In the genomic region with DNA sequence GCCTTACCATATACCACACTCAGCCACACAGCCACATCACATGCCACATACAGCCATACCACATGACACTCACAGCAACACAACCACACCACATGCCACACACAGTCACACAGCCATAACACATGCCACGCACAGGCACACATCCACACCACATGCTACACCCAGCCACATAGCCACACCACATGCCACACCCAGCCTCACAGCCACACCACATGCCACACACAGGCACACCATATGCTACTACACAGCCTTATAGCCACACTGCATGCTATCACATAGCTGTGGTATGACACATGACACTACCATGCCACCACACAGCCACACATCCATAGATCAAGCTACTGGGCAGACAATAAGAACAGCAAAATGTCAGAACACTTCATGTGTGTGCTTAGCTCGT, we compare ENCODE assay signal across 27 mouse cellular contexts.
DNase-seq lines count a peak whose midpoint lies in the region; ATAC-seq lines count a peak whose summit lies in the region.
"Had no signal": no experiment of that assay in that cellular context is flagged by ENCODE, and none has a peak within 500 bp of the region (broad histone marks: within the 10 kb centered on the region; RNA-seq: fewer than 3 reads in every experiment).

No protein-coding gene starts in this region.

- no peak overlapping the region for H3K4me2 ChIP-seq in forebrain, embryonic 16.5 days (ENCODE audit: low read length)
- H3K4me2 ChIP-seq in forebrain, embryonic 11.5 days (ENCODE audit: low read depth, low read length, severe bottlenecking) = no peak overlapping the region
- no peak overlapping the region for H3K4me2 ChIP-seq in hindbrain, embryonic 16.5 days (ENCODE audit: low read length)
- H3K4me2 ChIP-seq in hindbrain, embryonic 11.5 days (replicated peaks; ENCODE audit: low read depth, low read length) = no peak overlapping the region
- no peak overlapping the region for H3K4me2 ChIP-seq in midbrain, embryonic 12.5 days (replicated peaks)
- no peak overlapping the region for H3K4me2 ChIP-seq in midbrain, embryonic 14.5 days (ENCODE audit: low read length)
- H3K4me2 ChIP-seq in midbrain, embryonic 16.5 days (ENCODE audit: low read length) = no peak overlapping the region
- H3K4me2 ChIP-seq: kidney, embryonic 15.5 days; limb, embryonic 13.5 days; liver, embryonic 13.5 days; neural tube, embryonic 12.5 days had no signal

- no peak overlapping the region for H3K9ac ChIP-seq in forebrain, embryonic 16.5 days (replicated peaks; ENCODE audit: low read depth, low read length)
- no peak overlapping the region for H3K9ac ChIP-seq in forebrain, embryonic 11.5 days (ENCODE audit: low read length)
- H3K9ac ChIP-seq in hindbrain, embryonic 16.5 days (ENCODE audit: low read depth, low read length) = no peak overlapping the region
- no peak overlapping the region for H3K9ac ChIP-seq in hindbrain, embryonic 11.5 days (ENCODE audit: low read depth, low read length)
- H3K9ac ChIP-seq in midbrain, embryonic 12.5 days (replicated peaks) = no peak overlapping the region
- H3K9ac ChIP-seq in midbrain, embryonic 14.5 days (replicated peaks; ENCODE audit: low read length) = no peak overlapping the region
- no peak overlapping the region for H3K9ac ChIP-seq in midbrain, embryonic 16.5 days (ENCODE audit: low read depth, low read length)
- H3K9ac ChIP-seq: kidney, embryonic 15.5 days; limb, embryonic 13.5 days; liver, embryonic 13.5 days; neural tube, embryonic 12.5 days had no signal

- H3K4me1 ChIP-seq in forebrain, embryonic 16.5 days (replicated peaks; ENCODE audit: control insufficient read depth, insufficient read depth, low read length) = peaks cover 17% of the 10 kb centered on the region
- peaks cover 13% of the 10 kb centered on the region; the same call in 1 of the 2 replicates for H3K4me1 ChIP-seq in forebrain, embryonic 11.5 days (replicated peaks; ENCODE audit: control insufficient read depth, insufficient read depth, low read length)
- H3K4me1 ChIP-seq in hindbrain, embryonic 16.5 days (ENCODE audit: control insufficient read depth, insufficient read depth, low read depth, low read length) = peaks cover 2% of the 10 kb centered on the region
- peaks cover 2% of the 10 kb centered on the region; the same call in 1 of the 2 replicates for H3K4me1 ChIP-seq in hindbrain, embryonic 11.5 days (replicated peaks; ENCODE audit: control insufficient read depth, insufficient read depth, low read length)
- H3K4me1 ChIP-seq in midbrain, embryonic 12.5 days = peaks cover 10% of the 10 kb centered on the region; the same call in 1 of the 2 replicates
- H3K4me1 ChIP-seq in midbrain, embryonic 14.5 days (ENCODE audit: control insufficient read depth, insufficient read depth, low read length) = peaks cover 4% of the 10 kb centered on the region; the same call in 1 of the 2 replicates
- H3K4me1 ChIP-seq in midbrain, embryonic 16.5 days (ENCODE audit: control insufficient read depth, insufficient read depth, low read length) = peaks cover 10% of the 10 kb centered on the region; the same call in 1 of the 2 replicates
- H3K4me1 ChIP-seq: limb, embryonic 13.5 days; liver, embryonic 13.5 days had no signal

- no peak overlapping the region for H3K27ac ChIP-seq in forebrain, embryonic 16.5 days (ENCODE audit: low read length)
- H3K27ac ChIP-seq in forebrain, embryonic 11.5 days (ENCODE audit: low read depth, low read length) = no peak overlapping the region
- H3K27ac ChIP-seq in hindbrain, embryonic 16.5 days (ENCODE audit: low read depth, low read length) = no peak overlapping the region
- H3K27ac ChIP-seq in hindbrain, embryonic 11.5 days (ENCODE audit: low read depth, low read length) = no peak overlapping the region
- H3K27ac ChIP-seq in midbrain, embryonic 12.5 days (replicated peaks) = no peak overlapping the region
- no peak overlapping the region for H3K27ac ChIP-seq in midbrain, embryonic 14.5 days (replicated peaks; ENCODE audit: low read depth, low read length)
- H3K27ac ChIP-seq in midbrain, embryonic 16.5 days (ENCODE audit: low read length) = no peak overlapping the region
- H3K27ac ChIP-seq: heart, embryonic 10.5 days; kidney, embryonic 15.5 days; limb, embryonic 13.5 days; liver, embryonic 13.5 days; neural tube, embryonic 12.5 days had no signal

- WGBS in forebrain, embryonic 16.5 days = 85% methylated on average over 2 of the region's 2 CpGs
- WGBS in forebrain, embryonic 11.5 days = 88% methylated on average over 2 of the region's 2 CpGs
- WGBS in hindbrain, embryonic 16.5 days = 93% methylated on average over 2 of the region's 2 CpGs
- 82% methylated on average over 2 of the region's 2 CpGs for WGBS in hindbrain, embryonic 11.5 days
- WGBS in midbrain, embryonic 12.5 days = 90% methylated on average over 2 of the region's 2 CpGs
- WGBS in midbrain, embryonic 14.5 days = 89% methylated on average over 2 of the region's 2 CpGs
- 86% methylated on average over 2 of the region's 2 CpGs for WGBS in midbrain, embryonic 16.5 days

- no peaks in the 10 kb centered on the region for H3K36me3 ChIP-seq in forebrain, embryonic 16.5 days (ENCODE audit: control insufficient read depth, insufficient read depth)
- H3K36me3 ChIP-seq in forebrain, embryonic 11.5 days (ENCODE audit: control insufficient read depth, insufficient read depth, low read length) = no peaks in the 10 kb centered on the region
- no peaks in the 10 kb centered on the region for H3K36me3 ChIP-seq in hindbrain, embryonic 16.5 days (ENCODE audit: control insufficient read depth, insufficient read depth, low read length)
- no peaks in the 10 kb centered on the region for H3K36me3 ChIP-seq in hindbrain, embryonic 11.5 days (ENCODE audit: control insufficient read depth, insufficient read depth, low read length)
- H3K36me3 ChIP-seq in midbrain, embryonic 12.5 days = no peaks in the 10 kb centered on the region
- no peaks in the 10 kb centered on the region for H3K36me3 ChIP-seq in midbrain, embryonic 14.5 days (ENCODE audit: control insufficient read depth, insufficient read depth, low read length)
- no peaks in the 10 kb centered on the region for H3K36me3 ChIP-seq in midbrain, embryonic 16.5 days (ENCODE audit: control insufficient read depth, insufficient read depth, low read length)
- H3K36me3 ChIP-seq: heart, embryonic 10.5 days; kidney, embryonic 15.5 days; limb, embryonic 13.5 days; liver, embryonic 13.5 days; neural tube, embryonic 12.5 days had no signal

- ATAC-seq in forebrain, embryonic 16.5 days = 0 out of 2 replicates have a peak, but pooled peaks have one; percentile 14
- no peak for ATAC-seq in forebrain, embryonic 11.5 days (replicated peaks; ENCODE audit: low FRiP score)
- peak; percentile 29 for ATAC-seq in hindbrain, embryonic 16.5 days
- ATAC-seq in hindbrain, embryonic 11.5 days (ENCODE audit: low FRiP score) = no peak
- 0 out of 2 replicates have a peak, but pooled peaks have one; percentile 6 for ATAC-seq in midbrain, embryonic 12.5 days (ENCODE audit: low FRiP score, low read depth)
- no peak; the same call in 1 of the 2 replicates for ATAC-seq in midbrain, embryonic 14.5 days (ENCODE audit: low FRiP score, low TSS enrichment)
- peak; percentile 62 for ATAC-seq in midbrain, embryonic 16.5 days
- ATAC-seq: lung, postnatal 0 days had no signal

- DNase-seq in forebrain, embryonic 11.5 days (ENCODE audit: low spot score) = no peak
- no peak for DNase-seq in hindbrain, embryonic 11.5 days (ENCODE audit: low spot score)
- DNase-seq in midbrain, embryonic 14.5 days = no peak
- DNase-seq in ovary, postnatal 10 days (ENCODE audit: low spot score) = no peak
- DNase-seq: B cell, adult 2 months; embryo, embryonic 11 days; gastrocnemius, postnatal 25 days; heart, adult 11 months; heart, postnatal 4 days; kidney, adult 18-20 months; kidney, postnatal 4 days; liver, embryonic 13.5 days; lung, adult 18-20 months; lung, postnatal 4 days; right cerebral cortex, postnatal 4 days; thymus, postnatal 14 days had no signal

- H3K27me3 ChIP-seq in forebrain, embryonic 16.5 days (replicated peaks; ENCODE audit: control insufficient read depth, insufficient read depth, low read length) = no peaks in the 10 kb centered on the region
- H3K27me3 ChIP-seq in forebrain, embryonic 11.5 days (ENCODE audit: control insufficient read depth, insufficient read depth, low read length) = no peaks in the 10 kb centered on the region
- no peaks in the 10 kb centered on the region for H3K27me3 ChIP-seq in hindbrain, embryonic 16.5 days (replicated peaks; ENCODE audit: control insufficient read depth, insufficient read depth, low read length)
- H3K27me3 ChIP-seq in hindbrain, embryonic 11.5 days (ENCODE audit: control insufficient read depth, insufficient read depth, low read length) = no peaks in the 10 kb centered on the region
- H3K27me3 ChIP-seq in midbrain, embryonic 12.5 days = no peaks in the 10 kb centered on the region
- H3K27me3 ChIP-seq in midbrain, embryonic 14.5 days (ENCODE audit: control insufficient read depth, insufficient read depth, low read length) = no peaks in the 10 kb centered on the region
- no peaks in the 10 kb centered on the region for H3K27me3 ChIP-seq in midbrain, embryonic 16.5 days (ENCODE audit: control insufficient read depth, insufficient read depth, low read depth, low read length)
- H3K27me3 ChIP-seq: kidney, embryonic 15.5 days; liver, embryonic 13.5 days; neural tube, embryonic 12.5 days had no signal

- no peaks in the 10 kb centered on the region for H3K9me3 ChIP-seq in forebrain, embryonic 16.5 days (ENCODE audit: control insufficient read depth, low read length)
- H3K9me3 ChIP-seq in forebrain, embryonic 11.5 days (ENCODE audit: control insufficient read depth, low read length) = no peaks in the 10 kb centered on the region
- H3K9me3 ChIP-seq in hindbrain, embryonic 16.5 days (ENCODE audit: control insufficient read depth, low read length) = no peaks in the 10 kb centered on the region
- H3K9me3 ChIP-seq in hindbrain, embryonic 11.5 days (ENCODE audit: control insufficient read depth, low read length) = no peaks in the 10 kb centered on the region
- no peaks in the 10 kb centered on the region for H3K9me3 ChIP-seq in midbrain, embryonic 12.5 days
- H3K9me3 ChIP-seq in midbrain, embryonic 14.5 days (ENCODE audit: control insufficient read depth, low read length) = no peaks in the 10 kb centered on the region
- no peaks in the 10 kb centered on the region for H3K9me3 ChIP-seq in midbrain, embryonic 16.5 days (replicated peaks; ENCODE audit: control insufficient read depth, low read length, poor library complexity, severe bottlenecking)
- H3K9me3 ChIP-seq: heart, embryonic 10.5 days; kidney, embryonic 15.5 days; limb, embryonic 13.5 days; liver, embryonic 13.5 days; neural tube, embryonic 12.5 days had no signal

- no peak overlapping the region for H3K4me3 ChIP-seq in forebrain, embryonic 16.5 days (replicated peaks; ENCODE audit: low read length)
- H3K4me3 ChIP-seq in forebrain, embryonic 11.5 days (ENCODE audit: low read depth, low read length) = no peak overlapping the region
- no peak overlapping the region for H3K4me3 ChIP-seq in hindbrain, embryonic 16.5 days (ENCODE audit: low read length)
- H3K4me3 ChIP-seq in hindbrain, embryonic 11.5 days (ENCODE audit: low read depth, low read length) = no peak overlapping the region
- no peak overlapping the region for H3K4me3 ChIP-seq in midbrain, embryonic 12.5 days
- no peak overlapping the region for H3K4me3 ChIP-seq in midbrain, embryonic 14.5 days (replicated peaks; ENCODE audit: low read depth, low read length)
- H3K4me3 ChIP-seq in midbrain, embryonic 16.5 days (ENCODE audit: low read depth, low read length) = no peak overlapping the region
- H3K4me3 ChIP-seq: erythroblast, embryonic 14.5 days; heart, embryonic 10.5 days; kidney, embryonic 15.5 days; limb, embryonic 13.5 days; liver, embryonic 13.5 days; myocyte; neural tube, embryonic 12.5 days had no signal

Comparison
In these comparisons a context has a peak if more than half of its experiments do, and no peak if none do; other contexts are left out.
1. ATAC-seq: peak in forebrain, embryonic 16.5 days (single experiment), hindbrain, embryonic 16.5 days (single experiment), midbrain, embryonic 12.5 days (single experiment) and midbrain, embryonic 16.5 days (single experiment); none in forebrain, embryonic 11.5 days (single experiment), hindbrain, embryonic 11.5 days (single experiment) and midbrain, embryonic 14.5 days (single experiment).